Mouse (Mus musculus) ES-Bruce4 (cell line): ENCODE data around the gene Mok.

Experiments used
- CTCF ChIP-seq: IDR thresholded peaks from one replicate; pipeline ENCODE4 v1.8.1; 2011; ENCODE audit warnings: low read depth, low read length
- EP300 ChIP-seq: IDR thresholded peaks from 2 replicates; pipeline ENCODE4 v1.6.1; 2011; ENCODE audit warnings: low read depth, low read length; ENCODE audit not compliant: insufficient read depth

- TF ChIP-seq CTCF = no peak
- TF ChIP-seq EP300 = no peak
Measured at GRCm38 (mm10) chr12:110850929-110851256, 10.2 kb upstream of the Mok start.
